Mouse (Mus musculus) cortical plate, adult 2 months (tissue): ENCODE data around the gene Mcoln2.

Experiments used
- CTCF ChIP-seq: fragments of 200-500 bp; IDR thresholded peaks from 2 replicates; pipeline ENCODE4 v1.5.1; 2011; ENCODE audit warnings: mild to moderate bottlenecking, control low read depth, low read length; ENCODE audit not compliant: insufficient read depth; ENCODE audit errors: extremely low read depth
- POLR2A ChIP-seq: fragments of 200-500 bp; IDR thresholded peaks from 2 replicates; pipeline ENCODE4 v1.6.1; 2011; ENCODE audit warnings: mild to moderate bottlenecking, low read length, control low read depth; ENCODE audit not compliant: insufficient read depth; ENCODE audit errors: extremely low read depth

DNA sequence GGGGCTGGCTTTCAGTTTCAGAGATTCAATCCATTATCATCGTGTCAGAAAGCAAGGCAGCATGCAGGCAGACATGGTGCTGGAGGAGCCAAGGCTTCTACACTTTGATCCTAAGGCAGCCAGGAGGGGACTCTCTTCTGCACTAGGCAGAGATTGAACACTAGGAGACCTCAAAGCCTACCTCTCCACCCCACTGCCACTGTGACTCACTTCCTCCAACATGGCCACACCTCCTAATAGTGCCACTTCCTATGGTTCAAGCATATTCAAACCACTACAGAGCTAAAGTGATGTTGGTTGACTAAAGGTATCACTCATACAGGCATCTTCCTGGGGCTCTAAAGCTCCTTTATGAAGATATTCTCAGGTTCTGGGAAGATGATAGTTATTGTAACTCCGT, 9.7 kb downstream of the Mcoln2 start:
- TF ChIP-seq CTCF (no peak), POLR2A (no peak)
